Mouse (Mus musculus) liver, embryonic 14.5 days (tissue): ENCODE results near the gene Gm9945. TPM values are rescaled to one million over a fixed set of nuclear protein-coding genes. Genes with fewer than 3 reads are reported as not detected.

Experiments used
- ATAC-seq: fragments of 200-750 bp; cut with Nextera tagmentation; 2 replicates; pipeline ENCODE4 v1.8.0; 2017; ENCODE audit warnings: moderate number of reproducible peaks, mild to moderate bottlenecking, moderate library complexity; ENCODE audit not compliant: insufficient read depth
- DNase-seq, 3 experiments: peaks; one replicate each; pipeline ENCODE4 v3.0.0-alpha.2; 2012 to 2013; ENCODE audit warnings: low read depth in 3 of 3, low spot score in 3 of 3
- H3K27ac ChIP-seq: fragments of 300-500 bp; sonication (generic); 2 replicates; pipeline ENCODE4 v1.5.1; 2014; ENCODE audit warnings: moderate library complexity, mild to moderate bottlenecking, control low read depth, inconsistent platforms
- H3K27me3 ChIP-seq: fragments of 300-500 bp; sonication (generic); 2 replicates; pipeline ENCODE4 v1.6.1; 2014; ENCODE audit warnings: mild to moderate bottlenecking, low read length, moderate library complexity; ENCODE audit not compliant: control insufficient read depth, insufficient read depth
- H3K36me3 ChIP-seq: fragments of 300-500 bp; sonication (generic); replicated peaks from 2 replicates; pipeline ENCODE4 v1.6.1; 2014; ENCODE audit warnings: low read depth; ENCODE audit not compliant: control insufficient read depth, insufficient read depth
- H3K4me1 ChIP-seq, 2 experiments: fragments of 200-500 bp in 1 of 2; fragments of 300-500 bp in 1 of 2; sonication (generic) in 1 of 2; replicated peaks; 2 replicates each; pipeline ENCODE4 v1.6.1; 2012 to 2014; ENCODE audit warnings: antibody characterized with exemption in 1 of 2, inconsistent platforms in 1 of 2, low read length in 1 of 2; ENCODE audit not compliant: control insufficient read depth in 2 of 2, insufficient read depth in 2 of 2
- H3K4me2 ChIP-seq: fragments of 300-500 bp; sonication (generic); 2 replicates; pipeline ENCODE4 v1.6.1; 2014; ENCODE audit warnings: low read depth, mild to moderate bottlenecking, control low read depth, moderate library complexity
- H3K4me3 ChIP-seq, 2 experiments: fragments of 200-500 bp in 1 of 2; fragments of 300-500 bp in 1 of 2; sonication (generic) in 1 of 2; 2 replicates each; pipeline ENCODE4 v1.5.1; 2012 to 2014; ENCODE audit warnings: low read depth in 2 of 2, low read length in 2 of 2, mild to moderate bottlenecking in 2 of 2, control low read depth in 1 of 2, inconsistent platforms in 1 of 2, moderate library complexity in 1 of 2; ENCODE audit not compliant: insufficient read depth in 1 of 2
- H3K9ac ChIP-seq: fragments of 300-500 bp; sonication (generic); replicated peaks from 2 replicates; pipeline ENCODE4 v1.6.1; 2014; ENCODE audit warnings: mild to moderate bottlenecking, control low read depth, moderate library complexity
- H3K9me3 ChIP-seq: fragments of 300-500 bp; sonication (generic); 2 replicates; pipeline ENCODE4 v1.6.1; 2016; ENCODE audit warnings: low read length, mixed read lengths; ENCODE audit not compliant: control insufficient read depth
- CTCF ChIP-seq: IDR thresholded peaks from 2 replicates; pipeline ENCODE4 v1.5.1; 2016; ENCODE audit warnings: antibody characterized with exemption, low read depth, control low read depth
- EP300 ChIP-seq: IDR thresholded peaks from 2 replicates; pipeline ENCODE4 v1.6.1; 2016; ENCODE audit warnings: antibody characterized with exemption, low read depth
- WGBS: fragments of 180-500 bp; shearing (Covaris S2); extraction: QIAGEN DNeasy Blood & Tissue Kit; methylation state at CpG from one replicate; pipeline ENCODE4 v1.1.7; 2014; ENCODE audit not compliant: insufficient replicate concordance; 5-methylcytosine and 5-hydroxymethylcytosine counted together
- polyA plus RNA-seq, 2 experiments: library from polyadenylated mRNA; depleted of rRNA in 1 of 2; stranded (reverse) in 1 of 2; unstranded in 1 of 2; fragments of >200 nt; fragmentation: Nextera tagmentation in 1 of 2; extraction: Ambion mirVana in 1 of 2; gene quantifications; 2 replicates each; pipeline versions ENCODE4 v1.2.1 to v1.2.3; 2012 to 2014

Gm9945 gene
- polyA plus RNA-seq, 2 experiments: 0.27 to 0.46 TPM

DNA sequence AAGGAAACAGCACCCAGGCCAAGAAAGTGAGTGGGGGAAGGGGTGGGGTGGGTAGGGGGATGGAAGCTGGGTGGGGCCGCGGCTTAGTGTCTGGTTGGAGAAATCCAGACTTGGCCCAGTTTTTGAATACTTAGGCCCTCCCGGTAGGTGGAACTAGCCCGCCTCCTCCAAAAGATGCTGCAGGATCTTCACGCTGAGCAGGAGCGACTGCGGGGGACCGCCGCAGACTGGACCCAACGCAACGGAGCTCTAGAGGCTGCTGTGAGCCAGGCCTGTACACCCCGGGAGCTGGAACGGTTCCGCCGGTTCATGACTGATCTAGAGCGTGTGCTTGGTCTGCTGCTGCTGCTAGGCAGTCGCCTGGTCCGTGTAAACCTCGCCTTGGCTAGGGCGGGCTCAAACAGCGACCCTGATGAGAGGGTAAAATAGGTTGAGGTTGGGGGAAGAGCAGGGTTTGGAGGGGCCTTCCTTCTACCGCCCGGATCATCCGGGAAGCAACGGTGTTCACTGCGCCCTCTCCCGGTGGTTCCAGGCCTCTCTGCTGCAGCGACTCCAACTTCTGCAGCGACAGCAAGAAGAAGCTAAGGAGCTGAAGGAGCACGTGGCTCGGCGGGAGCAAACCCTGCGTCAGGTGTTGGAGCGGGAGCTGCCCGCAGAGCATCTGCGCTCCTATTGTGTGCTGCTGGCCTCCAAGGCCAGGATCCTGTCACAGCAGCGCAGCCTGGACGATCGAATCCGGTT is 13.6 kb upstream of the Gm9945 start:
- ATAC-seq: peak; percentile 40; the same call in 1 of the 2 replicates
- peaks cover 61% of the 10 kb centered on the region for H3K27me3 ChIP-seq

DNA sequence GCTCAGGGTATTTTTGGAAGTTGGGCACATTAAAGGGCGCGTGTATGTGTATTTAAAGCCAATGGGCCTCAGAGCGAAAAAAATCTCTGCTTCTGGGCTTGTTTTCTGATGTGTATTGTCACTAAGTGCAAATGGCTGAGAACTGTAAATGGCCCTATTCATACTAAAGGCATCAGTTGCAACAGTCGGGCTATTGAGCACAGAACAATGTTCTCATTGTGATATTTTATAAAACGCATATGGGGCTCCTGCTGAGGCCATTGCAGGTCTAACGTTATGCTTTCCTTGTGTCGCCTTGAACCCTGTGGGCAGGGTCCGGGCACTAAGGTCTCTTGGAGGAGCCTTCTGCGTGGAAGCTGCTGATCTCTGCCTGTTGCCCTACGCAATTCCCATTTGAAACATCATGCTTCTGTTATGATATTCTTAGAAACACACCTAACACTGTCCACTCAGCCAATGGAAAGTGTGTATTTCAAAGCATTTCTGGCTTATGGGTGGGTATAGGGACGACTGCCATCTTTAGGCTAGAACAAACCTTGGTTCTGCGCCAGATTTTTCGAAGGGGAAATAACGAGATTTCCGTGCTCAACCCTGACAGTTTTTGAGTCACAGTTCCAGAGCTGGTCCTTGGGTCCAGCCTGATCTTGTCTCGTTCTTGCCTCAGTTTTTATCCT is 10.5 kb upstream of the Gm9945 start:
- Histone ChIP-seq H3K27ac (no peak overlapping the region), H3K9ac (no peak overlapping the region), H3K9me3 (no peaks in the 10 kb centered on the region), H3K27me3 (peaks cover 49% of the 10 kb centered on the region), H3K4me3 (no peak overlapping the region), H3K4me1 (peaks cover 0 to 2% of the 10 kb centered on the region in 2 experiments; a peak in 1 of 4 replicates), H3K4me2 (no peak overlapping the region), H3K36me3 (no peaks in the 10 kb centered on the region)
- WGBS: 40% methylated on average over 16 of the region's 16 CpGs
- no peak for TF ChIP-seq EP300
- TF ChIP-seq CTCF: no peak
- ATAC-seq (no peak), DNase-seq (no peak)

More for the DNA sequence above, 13.6 kb upstream of the Gm9945 start:
- WGBS: 11% methylated on average over 40 of the region's 40 CpGs
- Histone ChIP-seq H3K9me3 (no peaks in the 10 kb centered on the region), H3K9ac (no peak overlapping the region), H3K36me3 (no peaks in the 10 kb centered on the region), H3K4me3 (0 out of 4 replicates have a peak overlapping the region, but pooled peaks of 1 of the 2 experiments have one; percentile 7), H3K4me1 (peaks cover 0 to 5% of the 10 kb centered on the region in 2 experiments; a peak in 2 of 4 replicates), H3K4me2 (peak overlapping the region; percentile 38), H3K27ac (no peak overlapping the region)
- no peak for DNase-seq
- TF ChIP-seq EP300 (no peak), CTCF (peak; percentile 90)

DNA sequence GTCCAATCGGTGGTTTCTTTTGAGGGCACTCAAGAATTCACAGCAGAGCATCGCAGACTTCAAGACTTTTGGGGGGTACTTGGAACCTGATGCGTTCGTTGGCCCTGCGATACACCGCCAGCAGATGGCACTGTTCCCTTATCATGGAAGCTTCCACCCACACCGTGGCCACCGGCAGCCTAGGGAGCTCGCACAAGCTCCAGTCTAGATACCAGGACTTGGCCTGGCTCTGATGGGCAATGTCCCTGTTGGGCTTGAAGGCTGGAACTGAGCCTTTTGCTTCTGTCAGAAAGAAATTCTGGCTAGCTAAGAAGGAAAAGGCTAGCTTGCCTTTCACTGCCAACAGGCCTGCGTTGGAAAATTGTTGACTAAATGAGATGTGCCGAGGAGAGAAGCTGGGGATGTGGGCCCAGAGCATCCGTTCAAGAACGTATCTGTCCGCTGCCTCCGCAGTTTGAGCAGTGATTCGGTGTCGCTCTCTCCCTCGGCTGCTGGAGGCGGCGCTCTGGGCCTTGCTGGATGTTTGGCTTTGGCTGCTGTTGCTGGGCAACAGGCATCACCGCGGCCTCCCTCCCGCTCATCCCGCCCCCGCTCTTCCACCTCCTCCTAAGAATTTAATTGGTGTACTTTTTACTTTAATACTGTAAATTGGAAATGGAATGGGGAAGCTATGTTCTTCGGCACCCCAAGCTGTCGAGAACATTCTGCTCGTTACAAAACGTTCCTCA is 9.8 kb upstream of the Gm9945 start, which contains the start of gene Gm9837:
TSS of gene Gm9837 (minus strand) at position 512 of the 728 bp plus-strand sequence.
- DNase-seq (peak; percentile 68 to 72 (median 70)), ATAC-seq (peak; percentile 69)
- TF ChIP-seq CTCF: peak; percentile 98
- no peak for TF ChIP-seq EP300
- Histone ChIP-seq H3K27me3 (peaks cover 49% of the 10 kb centered on the region), H3K4me3 (no peak within 1 kb of the TSS), H3K36me3 (no peaks in the 10 kb centered on the region), H3K9me3 (no peaks in the 10 kb centered on the region), H3K4me1 (peaks cover 0 to 2% of the 10 kb centered on the region in 2 experiments; a peak in 1 of 4 replicates), H3K27ac (no peak within 1 kb of the TSS), H3K9ac (no peak within 1 kb of the TSS), H3K4me2 (peak within 1 kb of the TSS; percentile 24; the same call in 1 of the 2 replicates)
- 8% methylated on average over 29 of the region's 29 CpGs for WGBS

DNA sequence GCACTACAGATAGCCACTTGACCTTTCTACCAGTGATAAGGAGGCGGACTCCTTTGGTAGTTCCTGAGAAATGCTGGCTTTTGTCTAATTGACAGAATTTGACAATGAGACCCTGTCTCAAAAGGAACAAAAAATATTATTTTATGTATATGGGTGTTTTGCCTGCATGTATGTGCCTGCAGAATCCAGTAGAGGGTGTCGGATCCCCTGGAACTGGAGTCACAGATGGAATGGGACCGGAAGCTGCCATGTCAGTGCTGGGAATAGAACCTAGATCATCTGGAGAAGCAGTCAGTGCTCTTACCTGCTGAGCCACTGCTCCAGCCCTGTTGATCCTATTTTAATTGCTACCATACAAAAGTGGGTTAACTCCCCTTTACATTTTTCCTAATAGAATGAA is 7.3 kb upstream of the Gm9945 start:
- ATAC-seq (no peak), DNase-seq (no peak)
- H3K4me2 ChIP-seq: no peak overlapping the region
- H3K4me1 ChIP-seq: peaks cover under 1 to 3% of the 10 kb centered on the region in 2 experiments; a peak in 3 of 4 replicates
- H3K27me3 ChIP-seq: peaks cover 59% of the 10 kb centered on the region
- WGBS: 66% methylated on average over 3 of the region's 3 CpGs
- TF ChIP-seq CTCF (peak; percentile 59), EP300 (no peak)
- no peak overlapping the region for H3K27ac ChIP-seq
- no peak overlapping the region for H3K4me3 ChIP-seq
- H3K9ac ChIP-seq: no peak overlapping the region
- no peaks in the 10 kb centered on the region for H3K36me3 ChIP-seq
- H3K9me3 ChIP-seq: no peaks in the 10 kb centered on the region
